Mouse (Mus musculus) heart, adult 18-20 months (tissue): ENCODE measurements at regions not wholly inside any gene's neighbourhood (a gene's known extent, or its start where the extent isn't known, plus 50 kb on each side); places are given as distances from the start of the nearest gene placed in this dataset.

Experiments
- DNase-seq, 2 experiments: peaks; one replicate each; pipeline ENCODE4 v3.0.0; 2021 to 2022; ENCODE audit warnings: mixed read lengths in 1 of 2

GRCm38 (mm10) chr13:110450526-110450925, 55.7 kb downstream of the Plk2 start:
- no peak for DNase-seq

- no peak for DNase-seq
Observed at GRCm38 (mm10) chr13:110452009-110452525, 57.2 kb downstream of the Plk2 start.

GRCm38 (mm10) chr13:110455085-110455484, 60.2 kb downstream of the Plk2 start:
- no peak for DNase-seq

GRCm38 (mm10) chr13:110455569-110456196, 60.8 kb downstream of the Plk2 start:
- no peak for DNase-seq

- no peak for DNase-seq
Observed at GRCm38 (mm10) chr13:110458701-110459100, 63.9 kb downstream of the Plk2 start.

- no peak for DNase-seq
Observed at GRCm38 (mm10) chr13:110461581-110461980, 66.7 kb downstream of the Plk2 start.

GRCm38 (mm10) chr13:110471526-110471925, 76.7 kb downstream of the Plk2 start:
- DNase-seq: no peak

GRCm38 (mm10) chr13:110477709-110478108, 82.9 kb downstream of the Plk2 start:
- no peak for DNase-seq

GRCm38 (mm10) chr13:110484358-110484940, 89.6 kb downstream of the Plk2 start:
- DNase-seq: no peak

- no peak for DNase-seq
Observed at GRCm38 (mm10) chr13:110485515-110485914, 90.7 kb downstream of the Plk2 start.

GRCm38 (mm10) chr13:110490166-110490565, 95.3 kb downstream of the Plk2 start:
- DNase-seq: no peak

GRCm38 (mm10) chr13:110492296-110493001, 97.6 kb downstream of the Plk2 start:
- DNase-seq: peak in 1 of 2 experiments; percentile 2

- no peak for DNase-seq
Observed at GRCm38 (mm10) chr13:110493002-110493552, 98.2 kb downstream of the Plk2 start.

- DNase-seq: no peak
Observed at GRCm38 (mm10) chr13:110497461-110497860, 102.6 kb downstream of the Plk2 start.

- no peak for DNase-seq
Observed at GRCm38 (mm10) chr13:110507814-110508362, 113.0 kb downstream of the Plk2 start.

- DNase-seq: peak; percentile 20 to 30
Observed at GRCm38 (mm10) chr13:110517986-110518385, 123.1 kb downstream of the Plk2 start.

- no peak for DNase-seq
Observed at GRCm38 (mm10) chr13:110522974-110523373, 128.1 kb downstream of the Plk2 start.

- DNase-seq: peak in 1 of 2 experiments; percentile 23
Observed at GRCm38 (mm10) chr13:110527681-110528080, 132.8 kb downstream of the Plk2 start.

GRCm38 (mm10) chr13:110529624-110530023, 134.8 kb downstream of the Plk2 start:
- DNase-seq: no peak

- peak; percentile 25 to 58 for DNase-seq
Observed at GRCm38 (mm10) chr13:110534320-110534764, 139.5 kb downstream of the Plk2 start.

GRCm38 (mm10) chr13:110535785-110536184, 140.9 kb downstream of the Plk2 start:
- DNase-seq: no peak

- DNase-seq: peak; percentile 67 to 78
Observed at GRCm38 (mm10) chr13:110537960-110538463, 143.2 kb downstream of the Plk2 start.
